Mouse (Mus musculus): ENCODE data around the gene Camk1d. TPM values are rescaled to one million over a fixed set of nuclear protein-coding genes. Genes with fewer than 3 reads are reported as not detected.
A peak's percentile ranks its signal among the peaks of the same experiment; 100 is the strongest.
"Not testable (repeated sequence)": the region's sequence is repeated elsewhere in the genome, so short reads cannot be mapped to it uniquely, and the experiment has no call there.

Camk1d gene
- total RNA-seq, 2 experiments from 2014 or later: 4.3 to 7.5 TPM

GRCm38 (mm10) chr2:5298071-5298470, 416.2 kb downstream of the Camk1d start:
- DNase-seq: peak; percentile 35 to 41
- intact Hi-C loops (cut with DNase I): no loop called here

DNA sequence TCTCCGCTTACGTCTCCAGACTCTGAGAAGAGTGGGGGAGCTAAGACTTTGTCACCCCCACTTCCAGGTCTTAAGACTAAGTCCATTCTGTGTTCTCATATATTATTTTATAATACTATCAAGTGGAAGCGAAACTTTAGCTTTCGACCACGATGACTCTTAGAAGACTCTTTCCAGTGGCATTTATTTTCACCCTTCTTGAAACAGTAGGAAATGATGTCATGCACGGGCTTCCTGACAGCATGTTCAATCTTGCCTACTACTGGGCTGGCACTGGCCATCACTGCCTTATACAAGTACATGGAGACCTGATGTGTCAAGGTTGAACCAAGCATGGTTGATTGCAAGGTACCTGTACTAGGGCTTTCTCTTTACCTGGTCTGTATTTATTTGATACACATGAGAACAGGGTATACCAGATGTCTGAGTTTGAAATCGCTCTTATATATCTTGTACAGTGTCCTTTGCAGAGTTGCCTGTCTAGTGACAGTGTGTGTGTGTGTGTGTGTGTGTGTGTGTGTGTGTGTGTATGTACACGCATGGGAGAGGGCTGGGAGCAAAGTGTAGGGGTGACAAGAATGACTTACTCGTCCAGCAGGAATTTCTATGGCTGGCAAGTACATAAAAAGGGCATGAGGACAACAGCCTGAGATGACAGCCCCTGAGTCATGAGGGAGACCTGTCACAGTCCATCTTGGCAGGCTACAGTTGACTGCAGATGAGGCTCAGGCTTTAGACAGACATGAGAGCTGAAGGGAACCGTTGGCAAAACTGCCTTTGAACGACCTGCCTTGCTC, 417.4 kb downstream of the Camk1d start:
- intact Hi-C loops (cut with DNase I): no loop called here
- DNase-seq: no peak

- no peak for DNase-seq
- intact Hi-C loops (cut with DNase I): no loop called here
Measured at GRCm38 (mm10) chr2:5295098-5295497, 419.2 kb downstream of the Camk1d start.

GRCm38 (mm10) chr2:5294451-5294850, 419.9 kb downstream of the Camk1d start:
- intact Hi-C loops (cut with DNase I): no loop called here
- DNase-seq: no peak

- intact Hi-C loops (cut with DNase I): no loop called here
- no peak for DNase-seq
Measured at GRCm38 (mm10) chr2:5288593-5288992, 425.7 kb downstream of the Camk1d start.

- no peak for DNase-seq
- intact Hi-C loops (cut with DNase I): no loop called here
Measured at GRCm38 (mm10) chr2:5287044-5287380, 427.3 kb downstream of the Camk1d start.

DNA sequence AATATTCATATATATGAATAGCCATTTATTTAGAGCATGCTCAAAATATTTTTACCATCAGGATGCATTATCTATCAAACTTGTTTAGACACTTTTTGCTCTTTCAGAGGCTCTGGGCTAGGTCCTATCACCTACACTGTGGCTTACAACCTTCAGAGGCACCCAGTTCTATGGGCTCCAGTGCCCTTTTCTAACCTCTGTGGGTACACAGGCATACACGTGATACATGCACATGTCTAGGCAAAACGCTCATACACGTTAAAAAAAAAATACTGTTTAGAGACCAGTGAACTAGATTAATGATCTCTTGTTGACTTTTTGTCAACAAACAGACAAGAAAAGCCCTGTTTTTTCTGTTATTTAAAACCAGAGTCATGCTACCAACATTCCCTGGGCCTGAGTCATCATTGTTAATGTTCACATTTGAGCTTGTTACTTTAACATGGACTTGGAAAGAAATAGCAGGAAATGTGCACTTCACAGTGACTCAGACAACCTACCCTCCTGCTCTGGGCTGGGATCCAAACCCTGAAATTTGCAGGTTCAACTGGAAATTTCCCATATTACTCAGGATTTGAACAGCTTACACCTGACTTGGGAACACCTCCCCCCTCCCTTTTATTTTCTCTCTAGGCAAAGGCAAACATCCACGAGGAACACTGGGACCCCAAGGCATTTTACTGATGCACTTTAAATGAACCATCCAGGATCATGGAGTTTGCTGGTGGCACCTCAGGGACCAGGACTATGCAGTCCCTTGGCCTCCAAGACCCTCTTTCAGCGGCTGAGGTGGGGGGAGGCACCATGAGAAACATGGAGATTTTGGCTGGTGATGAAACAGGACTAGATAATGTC, 427.9 kb downstream of the Camk1d start:
- intact Hi-C loops (cut with DNase I): no loop called here
- peak in 1 of 2 experiments; percentile 17 for DNase-seq

DNA sequence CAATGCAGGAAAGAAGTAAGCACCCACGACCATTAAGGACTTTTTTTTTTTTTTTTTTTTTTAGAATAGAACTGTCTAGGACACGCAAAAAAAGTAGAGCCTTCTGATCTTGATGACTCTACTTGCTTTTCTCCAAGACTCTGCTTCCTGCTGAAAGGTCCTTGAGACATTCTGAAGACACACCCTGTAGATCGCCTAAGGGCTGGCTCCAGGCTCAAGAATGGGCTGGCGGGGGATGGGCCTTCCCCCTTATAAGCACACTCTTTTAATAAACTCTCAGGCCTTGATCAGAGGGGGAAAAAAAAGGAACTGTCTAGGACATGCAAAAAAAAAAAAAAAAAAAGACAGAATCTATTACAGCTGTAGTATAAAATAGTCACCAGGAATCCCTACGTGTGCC, 430.0 kb downstream of the Camk1d start:
- DNase-seq: no peak

DNA sequence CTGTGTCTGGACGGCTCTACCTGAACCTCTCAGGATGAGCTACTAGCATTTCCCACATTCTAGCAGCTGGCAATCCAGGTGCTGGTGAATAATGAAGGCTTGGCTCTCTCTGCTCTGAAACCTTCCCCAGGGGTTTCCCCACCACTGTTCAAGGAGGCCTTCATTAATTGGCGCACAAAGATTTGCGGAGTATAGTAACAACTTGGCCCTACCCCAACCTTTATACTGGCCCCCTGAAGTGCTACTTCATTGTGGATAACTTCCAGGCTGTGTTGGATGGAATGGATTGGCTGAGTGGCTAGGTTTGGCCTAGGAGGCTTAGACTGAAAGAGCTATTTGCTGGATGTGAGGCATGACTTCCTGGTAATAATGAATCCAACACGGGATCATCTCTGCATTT, 431.7 kb downstream of the Camk1d start:
- DNase-seq: no peak
- intact Hi-C loops (cut with DNase I): no loop called here

More for the DNA sequence above, 430.0 kb downstream of the Camk1d start:
- intact Hi-C loops (cut with DNase I): no loop called here

DNA sequence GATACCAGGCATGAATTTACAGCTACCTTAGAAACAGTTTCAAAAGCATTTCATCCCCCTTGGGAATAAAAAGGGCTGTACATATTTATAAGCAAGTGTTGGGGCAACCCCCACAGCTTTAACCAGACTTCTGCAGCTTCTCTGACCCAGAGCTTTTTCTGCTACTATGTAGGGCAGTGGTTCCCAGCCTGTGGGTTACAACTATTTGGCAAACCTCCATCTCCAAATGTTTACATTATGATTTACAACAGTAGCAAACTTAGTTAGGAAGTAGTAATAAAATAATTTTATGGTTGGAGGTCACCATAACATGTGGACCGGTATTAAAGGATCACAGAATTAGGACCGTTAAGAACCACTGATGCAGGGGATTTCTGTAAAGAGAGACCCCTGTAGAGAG, 446.3 kb downstream of the Camk1d start:
- intact Hi-C loops (cut with DNase I): no loop called here
- no peak for DNase-seq

GRCm38 (mm10) chr2:5262279-5262678, 452.0 kb downstream of the Camk1d start:
- intact Hi-C loops (cut with DNase I): no loop called here
- no peak for DNase-seq

GRCm38 (mm10) chr2:5258250-5258649, 456.1 kb downstream of the Camk1d start:
- intact Hi-C loops (cut with DNase I): no loop called here
- no peak for DNase-seq

DNA sequence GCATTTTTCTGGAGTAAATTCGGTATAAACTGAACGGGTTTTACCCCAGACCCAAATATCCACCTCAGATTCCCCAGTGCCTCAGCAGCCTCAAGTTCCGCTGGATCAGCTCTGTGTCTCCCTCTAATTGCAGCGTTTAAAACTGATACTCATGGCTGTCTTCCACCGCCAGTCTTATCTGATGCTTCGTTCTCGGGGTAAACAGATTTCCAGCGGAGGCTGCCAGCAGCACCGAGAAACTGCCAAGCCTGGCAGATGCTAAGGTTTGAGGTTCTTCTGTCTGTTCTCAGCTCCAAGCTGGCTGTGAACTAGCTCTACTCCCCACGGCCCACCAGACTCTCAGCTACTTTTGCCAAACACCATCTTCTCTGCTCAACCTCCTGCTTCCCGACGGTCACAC, 464.3 kb downstream of the Camk1d start:
- peak; percentile 57 to 59 for DNase-seq
- intact Hi-C loops (cut with DNase I): no loop called here

- DNase-seq; intact Hi-C loops (cut with DNase I): not testable (repeated sequence)
Measured at GRCm38 (mm10) chr2:5249199-5249598, 465.1 kb downstream of the Camk1d start.

Other genes starting within 250 kb of the Camk1d start
- 10 to 100 TPM; 23.4 to 26.3 TPM for gene Nudt5, start 130.5 kb upstream of the Camk1d start, total RNA-seq (2021)
- gene Cdc123, start 130.6 kb upstream of the Camk1d start, total RNA-seq (2021): 10 to 100 TPM; 85.3 to 92.4 TPM
- not detected for gene Gm13199, start 148.4 kb upstream of the Camk1d start, total RNA-seq (2021)
- gene Sec61a2, start 180.9 kb upstream of the Camk1d start, total RNA-seq (2021): 10 to 100 TPM; 20.3 to 23.6 TPM
- gene Dhtkd1, start 228.3 kb upstream of the Camk1d start, total RNA-seq (2021): 1 to 10 TPM; 1.6 TPM
- 10 to 100 TPM; 11.6 to 15.5 TPM for gene Upf2, start 237.0 kb upstream of the Camk1d start, total RNA-seq (2021)